Mouse (Mus musculus) spleen, postnatal 14 days (tissue): ENCODE data around the gene Gm3755.
"Not testable (repeated sequence)": the region's sequence is repeated elsewhere in the genome, so short reads cannot be mapped to it uniquely, and the experiment has no call there.

Experiments
- DNase-seq, 2 experiments: peaks; one replicate each; pipeline ENCODE4 v3.0.0; 2021 to 2022; ENCODE audit warnings: low spot score in 2 of 2

The Gm3755 gene

DNA sequence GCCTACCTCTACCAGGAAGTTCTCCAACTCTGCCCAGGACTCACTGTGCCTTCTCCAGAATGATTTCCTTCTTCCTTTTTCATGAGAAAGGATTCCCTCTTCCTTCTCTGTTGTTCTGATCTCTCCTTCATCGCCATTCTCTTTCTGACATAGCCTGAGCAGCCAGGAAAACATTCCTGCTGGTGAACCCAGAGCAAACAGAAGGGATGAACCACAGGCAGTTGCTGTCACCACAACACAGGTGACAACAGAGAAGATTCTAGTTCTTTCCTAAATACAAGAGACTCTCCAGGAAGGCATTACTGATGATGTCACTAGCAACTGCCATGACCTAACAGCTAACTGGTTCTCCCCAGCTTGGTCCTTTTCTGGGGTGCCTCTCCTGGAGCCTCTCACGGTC, at the start of gene Gm3755:
Gm3755 (minus strand) TSS at position 101 of the 400 bp plus-strand sequence.
- not testable (repeated sequence) for DNase-seq

- not testable (repeated sequence) for DNase-seq
These were observed 38.0 kb upstream of the Gm3755 start for GRCm38 (mm10) chr14:7488731-7489130.

- not testable (repeated sequence) for DNase-seq
These were observed 32.9 kb upstream of the Gm3755 start, which contains the start of gene Gm3752 for GRCm38 (mm10) chr14:7483662-7484061. TSS of gene Gm3752 (minus strand) at chr14:7483762.

GRCm38 (mm10) chr14:7422496-7422895, 28.2 kb downstream of the Gm3755 start:
- not testable (repeated sequence) for DNase-seq
